Mouse (Mus musculus) liver, postnatal 0 days (tissue): ENCODE results near the gene Gm20388. TPM values are rescaled to one million over a fixed set of nuclear protein-coding genes. Genes with fewer than 3 reads are reported as not detected.

Experiments
- ATAC-seq: fragments of 200-750 bp; cut with Nextera tagmentation; 2 replicates; pipeline ENCODE4 v1.8.0; 2017; ENCODE audit warnings: mild to moderate bottlenecking, moderate library complexity
- DNase-seq: peaks from one replicate; pipeline ENCODE4 v3.0.0-alpha.2; 2016
- H3K27ac ChIP-seq: fragments of 300-500 bp; sonication (generic); 2 replicates; pipeline ENCODE4 v1.5.1; 2014; ENCODE audit warnings: antibody characterized with exemption, moderate library complexity, mild to moderate bottlenecking, low read depth
- H3K27me3 ChIP-seq: fragments of 300-500 bp; sonication (generic); 2 replicates; pipeline ENCODE4 v1.6.1; 2014; ENCODE audit warnings: low read length, control low read depth, mixed read lengths; ENCODE audit not compliant: insufficient read depth
- H3K36me3 ChIP-seq: fragments of 300-500 bp; sonication (generic); replicated peaks from 2 replicates; pipeline ENCODE4 v1.6.1; 2014; ENCODE audit warnings: mild to moderate bottlenecking, control low read depth, low read length, moderate library complexity, mixed read lengths; ENCODE audit not compliant: insufficient read depth
- H3K4me1 ChIP-seq: fragments of 300-500 bp; sonication (generic); 2 replicates; pipeline ENCODE4 v1.6.1; 2014; ENCODE audit warnings: antibody characterized with exemption, mild to moderate bottlenecking, control low read depth; ENCODE audit not compliant: insufficient read depth
- H3K4me2 ChIP-seq: fragments of 300-500 bp; sonication (generic); 2 replicates; pipeline ENCODE4 v1.6.1; 2014; ENCODE audit warnings: low read depth, mild to moderate bottlenecking, low read length, moderate library complexity, mixed read lengths
- H3K4me3 ChIP-seq: fragments of 300-500 bp; sonication (generic); 2 replicates; pipeline ENCODE4 v1.5.1; 2014; ENCODE audit warnings: low read depth, low read length
- H3K9ac ChIP-seq: fragments of 300-500 bp; sonication (generic); replicated peaks from 2 replicates; pipeline ENCODE4 v1.6.1; 2014; ENCODE audit warnings: mild to moderate bottlenecking, moderate library complexity
- H3K9me3 ChIP-seq: fragments of 300-500 bp; sonication (generic); 2 replicates; pipeline ENCODE4 v1.6.1; 2016; ENCODE audit warnings: mild to moderate bottlenecking, control low read depth, low read length, mixed read lengths
- CTCF ChIP-seq: sonication (generic); IDR thresholded peaks from 2 replicates; pipeline ENCODE4 v1.5.1; 2016; ENCODE audit warnings: antibody characterized with exemption, low read depth
- EP300 ChIP-seq: IDR thresholded peaks from 2 replicates; pipeline ENCODE4 v1.6.1; 2016; ENCODE audit warnings: antibody characterized with exemption, low read depth, mild to moderate bottlenecking
- WGBS: fragments of 180-500 bp; shearing (Covaris S2); extraction: QIAGEN DNeasy Blood & Tissue Kit; methylation state at CpG from one replicate; pipeline ENCODE4 v1.1.7; 2014; ENCODE audit not compliant: insufficient replicate concordance; 5-methylcytosine and 5-hydroxymethylcytosine counted together
- polyA plus RNA-seq: library from polyadenylated mRNA; unstranded; fragments of >200 nt; fragmentation: Nextera tagmentation; extraction: Ambion mirVana; gene quantifications from 2 replicates; pipeline ENCODE4 v1.2.1, GENCODE M21; 2015

The Gm20388 gene
- polyA plus RNA-seq, 1 experiment from 2014 or later = not detected

DNA sequence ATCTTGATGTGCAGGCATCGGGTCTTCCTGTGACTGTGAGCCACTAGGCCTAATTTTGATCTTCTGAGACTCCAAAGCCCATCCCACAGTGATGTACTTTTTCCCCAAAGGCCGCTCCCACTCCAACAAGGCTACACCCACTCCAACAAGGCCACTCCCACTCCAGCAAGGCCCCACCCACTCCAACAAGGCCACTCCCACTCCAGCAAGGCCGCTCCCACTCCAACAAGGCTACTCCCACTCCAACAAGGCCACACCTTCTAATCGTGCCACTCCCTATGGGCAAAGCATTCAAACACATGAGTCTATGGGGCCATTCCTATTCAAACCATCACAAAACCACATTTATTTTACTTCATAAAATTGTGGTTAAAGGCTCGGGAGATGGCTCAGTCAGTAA, 4179.8 kb downstream of the Gm20388 start:
- no peak for TF ChIP-seq CTCF
- TF ChIP-seq EP300 = no peak
- no peaks in the 10 kb centered on the region for H3K9me3 ChIP-seq

DNA sequence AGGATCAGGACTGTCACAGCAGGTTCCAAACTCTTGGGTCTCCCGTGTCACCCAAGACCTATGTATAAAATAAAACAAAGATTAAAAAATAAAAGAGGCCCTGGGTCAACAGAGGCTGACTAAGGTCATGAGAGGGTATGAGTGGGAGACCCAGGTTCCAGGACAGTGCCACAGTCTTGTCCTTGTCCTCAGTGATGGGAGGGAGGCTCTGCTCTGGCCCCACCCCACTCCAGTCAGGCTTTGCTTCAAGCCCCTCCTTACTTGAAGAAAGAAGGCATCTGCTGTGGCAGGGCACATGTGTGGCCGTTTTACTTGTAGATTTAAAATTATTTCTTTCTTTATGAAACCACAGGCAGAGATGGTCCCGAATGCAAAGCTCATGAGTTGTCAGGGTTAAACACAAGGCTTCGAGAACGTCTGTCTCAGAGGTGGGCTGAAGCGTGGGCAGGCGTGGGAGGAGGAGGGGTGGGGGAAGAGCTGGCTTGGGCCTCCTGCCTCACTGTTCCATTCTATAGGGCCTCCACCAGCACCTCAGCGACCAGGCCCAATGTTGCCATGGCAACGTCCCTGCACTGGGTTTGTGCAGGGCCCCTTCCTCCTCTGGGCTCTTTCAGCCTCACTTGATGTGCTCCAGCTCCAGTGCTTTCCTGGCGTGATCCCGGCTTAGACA, 4188.4 kb downstream of the Gm20388 start:
- no peak for TF ChIP-seq EP300
- Histone ChIP-seq H3K27ac (no peak overlapping the region), H3K27me3 (no peaks in the 10 kb centered on the region), H3K4me3 (no peak overlapping the region), H3K4me2 (no peak overlapping the region), H3K36me3 (no peaks in the 10 kb centered on the region), H3K4me1 (no peaks in the 10 kb centered on the region), H3K9ac (no peak overlapping the region), H3K9me3 (no peaks in the 10 kb centered on the region)
- DNase-seq (no peak), ATAC-seq (no peak)
- 41% methylated on average over 11 of the region's 11 CpGs for WGBS

More for the DNA sequence above, 4179.8 kb downstream of the Gm20388 start:
- Histone ChIP-seq H3K27ac (no peak overlapping the region), H3K9ac (no peak overlapping the region), H3K4me1 (no peaks in the 10 kb centered on the region), H3K36me3 (no peaks in the 10 kb centered on the region), H3K27me3 (no peaks in the 10 kb centered on the region), H3K4me2 (no peak overlapping the region), H3K4me3 (no peak overlapping the region)
- no peak for DNase-seq
- 86% methylated on average over 5 of the region's 5 CpGs for WGBS
- no peak for ATAC-seq

DNA sequence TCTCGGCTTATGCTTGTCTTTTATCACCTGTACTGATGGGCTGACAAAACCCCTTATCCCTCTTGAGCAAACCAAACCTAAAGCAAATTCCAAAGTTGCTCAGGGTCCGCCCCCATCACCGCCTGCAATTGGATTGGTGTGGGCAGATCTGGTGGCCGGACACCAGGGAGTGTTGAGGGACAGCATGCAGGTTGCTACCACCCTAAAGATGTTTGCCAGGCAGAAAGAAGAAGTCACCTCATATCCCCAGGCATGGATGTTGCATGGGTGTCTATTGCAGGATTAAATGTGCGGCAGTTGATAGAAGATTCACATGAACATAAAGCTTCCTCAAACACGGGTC, 4189.0 kb downstream of the Gm20388 start:
- WGBS = 70% methylated on average over 6 of the region's 6 CpGs
- no peak for ATAC-seq

DNA sequence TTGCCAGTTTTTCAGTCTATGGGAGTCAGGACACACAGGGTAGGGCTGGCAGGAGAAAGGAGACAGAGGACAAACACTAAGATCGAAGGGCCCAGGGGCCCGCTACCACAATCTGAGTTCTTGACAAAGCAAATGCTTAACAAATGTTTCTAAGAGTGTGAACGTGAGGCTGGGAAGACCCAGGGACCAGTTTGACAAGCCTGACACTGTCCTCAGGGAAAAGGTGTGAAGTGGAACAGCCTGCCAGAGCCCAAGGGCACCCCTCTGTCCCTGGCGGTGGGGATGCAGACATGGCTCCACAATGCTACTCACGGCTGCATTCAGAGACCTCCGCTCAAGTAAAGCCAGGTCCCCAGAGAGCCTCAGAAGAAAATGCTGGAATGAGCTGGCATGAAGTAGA, 4195.2 kb downstream of the Gm20388 start:
- Histone ChIP-seq H3K27ac (no peak overlapping the region), H3K4me1 (no peaks in the 10 kb centered on the region), H3K36me3 (no peaks in the 10 kb centered on the region), H3K9me3 (no peaks in the 10 kb centered on the region), H3K27me3 (no peaks in the 10 kb centered on the region), H3K4me2 (no peak overlapping the region), H3K4me3 (no peak overlapping the region), H3K9ac (no peak overlapping the region)
- DNase-seq = no peak
- WGBS = 70% methylated on average over 6 of the region's 6 CpGs
- ATAC-seq = no peak
- TF ChIP-seq EP300 (no peak), CTCF (no peak)

More for the DNA sequence above, 4189.0 kb downstream of the Gm20388 start:
- Histone ChIP-seq H3K36me3 (no peaks in the 10 kb centered on the region), H3K27ac (no peak overlapping the region), H3K4me3 (no peak overlapping the region), H3K9me3 (no peaks in the 10 kb centered on the region), H3K4me2 (no peak overlapping the region), H3K27me3 (no peaks in the 10 kb centered on the region), H3K4me1 (no peaks in the 10 kb centered on the region), H3K9ac (no peak overlapping the region)
- DNase-seq = no peak
- TF ChIP-seq CTCF (no peak), EP300 (no peak)

DNA sequence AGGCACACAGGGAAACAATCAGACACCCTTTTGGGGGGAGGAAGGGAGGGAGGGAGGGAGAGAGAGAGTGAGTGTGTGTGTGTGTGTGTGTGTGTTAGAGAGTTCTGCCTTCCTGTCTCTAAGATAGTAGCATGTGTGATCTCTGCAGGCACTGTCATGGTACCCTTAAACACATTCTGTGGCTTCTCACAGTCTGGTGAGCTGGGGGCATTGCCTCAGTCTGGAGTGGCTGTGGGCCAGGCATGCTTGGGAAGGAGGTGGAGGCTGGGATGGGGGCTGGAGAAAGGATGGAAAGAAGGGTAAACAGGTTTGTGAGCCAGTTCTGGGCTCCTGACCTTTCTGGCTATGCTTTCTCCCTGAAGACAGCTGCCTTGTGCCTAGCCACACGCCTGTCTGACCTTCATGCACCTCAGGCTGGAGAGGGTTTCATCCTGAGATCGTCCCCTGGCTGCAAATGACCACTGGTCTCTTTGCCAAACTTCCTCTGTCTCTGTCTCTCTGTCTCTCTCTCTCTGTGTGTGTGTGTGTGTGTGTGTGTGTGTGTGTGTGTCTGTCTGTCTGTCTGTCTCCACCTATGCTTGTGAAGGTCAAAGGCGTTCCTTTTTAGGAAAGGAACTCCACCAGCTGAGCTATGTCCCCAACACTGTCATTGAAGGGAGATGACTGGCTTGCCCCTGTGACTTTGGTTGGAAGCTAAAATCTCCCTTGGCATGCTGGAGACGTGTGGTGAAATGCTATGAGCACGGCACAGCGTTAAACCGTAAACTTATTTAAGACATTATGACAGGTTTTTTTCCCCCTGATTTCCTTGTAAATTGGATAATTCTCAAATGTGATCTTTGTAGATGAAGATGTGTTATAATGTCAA, 4195.9 kb downstream of the Gm20388 start:
- no peak for ATAC-seq
- Histone ChIP-seq H3K9ac (no peak overlapping the region), H3K9me3 (no peaks in the 10 kb centered on the region), H3K36me3 (no peaks in the 10 kb centered on the region), H3K4me2 (no peak overlapping the region), H3K4me3 (no peak overlapping the region), H3K27ac (no peak overlapping the region), H3K4me1 (no peaks in the 10 kb centered on the region), H3K27me3 (no peaks in the 10 kb centered on the region)
- DNase-seq = no peak
- TF ChIP-seq CTCF = no peak
- no peak for TF ChIP-seq EP300
- 84% methylated on average over 7 of the region's 7 CpGs for WGBS

DNA sequence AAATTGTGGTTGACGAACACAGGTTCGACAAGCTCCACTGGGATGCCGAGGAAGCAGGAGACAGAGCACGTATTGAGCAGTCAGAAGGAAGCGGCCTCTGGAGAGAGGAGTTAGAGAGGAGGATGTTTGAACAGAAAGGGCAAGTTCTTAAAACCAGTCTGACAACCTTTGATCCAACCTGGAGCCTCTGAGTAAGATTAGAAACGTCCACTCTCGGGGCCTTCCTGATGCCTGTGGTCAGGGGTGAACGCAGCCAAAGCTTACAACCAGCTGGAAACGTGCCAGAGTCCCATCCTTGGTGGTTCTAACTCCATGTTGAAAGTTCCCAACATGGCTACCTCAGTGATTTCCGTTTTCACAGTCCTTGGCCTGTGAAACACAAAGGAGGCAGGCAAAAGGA, 4202.5 kb downstream of the Gm20388 start:
- WGBS = 66% methylated on average over 10 of the region's 10 CpGs
- H3K9ac ChIP-seq = no peak overlapping the region
- TF ChIP-seq CTCF = no peak
- no peak for TF ChIP-seq EP300
- no peak overlapping the region for H3K4me3 ChIP-seq
- H3K27ac ChIP-seq = no peak overlapping the region
- ATAC-seq (no peak), DNase-seq (no peak)
- H3K27me3 ChIP-seq = no peaks in the 10 kb centered on the region
- 0 out of 2 replicates have a peak, but pooled peaks cover 2% of the 10 kb centered on the region for H3K9me3 ChIP-seq
- no peaks in the 10 kb centered on the region for H3K4me1 ChIP-seq
- no peaks in the 10 kb centered on the region for H3K36me3 ChIP-seq
- no peak overlapping the region for H3K4me2 ChIP-seq
